Mouse (Mus musculus) MEL (cell line): ENCODE measurements around the gene Vtn. TPM values are rescaled to one million over a fixed set of nuclear protein-coding genes. Genes with fewer than 3 reads are reported as not detected.

Source experiments
- DNase-seq: peaks from one replicate; pipeline ENCODE4 v3.0.0; 2011; ENCODE audit warnings: low read depth, low spot score
- H3K27ac ChIP-seq: 2 replicates; pipeline ENCODE4 v1.5.1; 2012; ENCODE audit warnings: low read depth, mild to moderate bottlenecking, control low read depth, low read length, moderate library complexity; ENCODE audit not compliant: control insufficient read depth
- H3K27me3 ChIP-seq, 2 experiments: fragments of 150-350 bp in 1 of 2; sonication (generic) in 1 of 2; 2 replicates each; pipeline ENCODE4 v1.6.1; 2012; ENCODE audit warnings: low read length in 2 of 2, mild to moderate bottlenecking in 2 of 2, improper control_type of control experiment in 1 of 2, moderate library complexity in 1 of 2; ENCODE audit not compliant: insufficient read depth in 2 of 2, control insufficient read depth in 1 of 2
- H3K36me3 ChIP-seq, 2 experiments: 2 replicates each; pipeline ENCODE4 v1.6.1; 2012 to 2014; ENCODE audit warnings: low read length in 2 of 2, improper control_type of control experiment in 1 of 2, inconsistent platforms in 1 of 2, mild to moderate bottlenecking in 1 of 2; ENCODE audit not compliant: insufficient read depth in 2 of 2, control insufficient read depth in 1 of 2
- H3K4me1 ChIP-seq, 2 experiments: fragments of 150-350 bp in 1 of 2; sonication (generic) in 1 of 2; 2 replicates each; pipeline ENCODE4 v1.6.1; 2012; ENCODE audit warnings: low read length in 2 of 2, improper control_type of control experiment in 1 of 2, mild to moderate bottlenecking in 1 of 2; ENCODE audit not compliant: insufficient read depth in 2 of 2, control insufficient read depth in 1 of 2
- H3K4me3 ChIP-seq, 2 experiments: fragments of 150-350 bp in 1 of 2; sonication (generic) in 1 of 2; 2 replicates each; pipeline ENCODE4 v1.5.1; 2012; ENCODE audit warnings: low read depth in 2 of 2, low read length in 2 of 2, mild to moderate bottlenecking in 2 of 2, moderate library complexity in 2 of 2, control low read depth in 1 of 2, improper control_type of control experiment in 1 of 2; ENCODE audit not compliant: control insufficient read depth in 1 of 2, insufficient read depth in 1 of 2
- H3K79me2 ChIP-seq: 2 replicates; pipeline ENCODE4 v1.6.1; 2012; ENCODE audit warnings: mild to moderate bottlenecking, low read length, moderate library complexity; ENCODE audit not compliant: control insufficient read depth, poor library complexity, insufficient read depth
- H3K9ac ChIP-seq: 2 replicates; pipeline ENCODE4 v1.6.1; 2012; ENCODE audit warnings: low read depth, mild to moderate bottlenecking, control low read depth, low read length, moderate library complexity; ENCODE audit not compliant: control insufficient read depth, poor library complexity, severe bottlenecking
- H3K9me3 ChIP-seq: fragments of 150-350 bp; sonication (generic); replicated peaks from 2 replicates; pipeline ENCODE4 v1.6.1; 2012; ENCODE audit warnings: mild to moderate bottlenecking, low read length, improper control_type of control experiment, moderate library complexity; ENCODE audit not compliant: insufficient read depth
- BHLHE40 ChIP-seq: IDR thresholded peaks from 2 replicates; pipeline ENCODE4 v1.6.1; 2012; ENCODE audit warnings: low read depth, mild to moderate bottlenecking, inconsistent platforms, low read length, improper control_type of control experiment, borderline replicate concordance
- CHD2 ChIP-seq: IDR thresholded peaks from 2 replicates; pipeline ENCODE4 v1.6.1; 2011; ENCODE audit warnings: low read length, improper control_type of control experiment
- CTCF ChIP-seq, 3 experiments: IDR thresholded peaks in 2 of 3; conservative IDR thresholded peaks in 1 of 3; 2 replicates each; pipeline ENCODE4 v1.5.1; 2011 to 2012; ENCODE audit warnings: low read length in 3 of 3, low read depth in 2 of 3, mild to moderate bottlenecking in 2 of 3, improper control_type of control experiment in 1 of 3, inconsistent platforms in 1 of 3, mixed read lengths in 1 of 3, moderate library complexity in 1 of 3; ENCODE audit not compliant: control insufficient read depth in 1 of 3, insufficient read depth in 1 of 3, poor library complexity in 1 of 3, severe bottlenecking in 1 of 3
- E2F4 ChIP-seq: IDR thresholded peaks from 2 replicates; pipeline ENCODE4 v1.6.1; 2011; ENCODE audit warnings: low read depth, low read length, improper control_type of control experiment, borderline replicate concordance
- ELF1 ChIP-seq: IDR thresholded peaks from 2 replicates; pipeline ENCODE4 v1.6.1; 2014; ENCODE audit warnings: low read depth, mild to moderate bottlenecking, inconsistent platforms, low read length, improper control_type of control experiment, moderate library complexity
- HCFC1 ChIP-seq: IDR thresholded peaks from 2 replicates; pipeline ENCODE4 v1.6.1; 2012; ENCODE audit warnings: low read depth, mild to moderate bottlenecking, inconsistent platforms, low read length, improper control_type of control experiment, moderate library complexity
- JUND ChIP-seq: IDR thresholded peaks from 2 replicates; pipeline ENCODE4 v1.6.1; 2011; ENCODE audit warnings: low read depth, mild to moderate bottlenecking, improper control_type of control experiment, low read length
- KAT2A ChIP-seq: conservative IDR thresholded peaks from 2 replicates; pipeline ENCODE4 v1.6.1; 2012; ENCODE audit warnings: low read depth, low read length, improper control_type of control experiment, inconsistent platforms
- MAFK ChIP-seq: IDR thresholded peaks from 2 replicates; pipeline ENCODE4 v1.6.1; 2011; ENCODE audit warnings: low read depth, mild to moderate bottlenecking, low read length, improper control_type of control experiment, borderline replicate concordance
- MAZ ChIP-seq: IDR thresholded peaks from 2 replicates; pipeline ENCODE4 v1.6.1; 2012; ENCODE audit warnings: low read depth, mild to moderate bottlenecking, inconsistent platforms, low read length, improper control_type of control experiment
- MEF2A ChIP-seq: IDR thresholded peaks from 2 replicates; pipeline ENCODE4 v1.6.1; 2014; ENCODE audit warnings: low read depth, mild to moderate bottlenecking, inconsistent platforms, low read length, improper control_type of control experiment; ENCODE audit not compliant: poor library complexity, insufficient replicate concordance, severe bottlenecking; ENCODE audit errors: extremely low read depth
- MXI1 ChIP-seq: IDR thresholded peaks from 2 replicates; pipeline ENCODE4 v1.6.1; 2011; ENCODE audit warnings: mild to moderate bottlenecking, low read depth, low read length, improper control_type of control experiment
- MYB ChIP-seq: IDR thresholded peaks from 2 replicates; pipeline ENCODE4 v1.6.1; 2011; ENCODE audit warnings: mild to moderate bottlenecking, low read depth, low read length, improper control_type of control experiment
- MYC ChIP-seq: IDR thresholded peaks from 2 replicates; pipeline ENCODE4 v1.6.1; 2011; ENCODE audit warnings: low read depth, mild to moderate bottlenecking, low read length, improper control_type of control experiment, moderate library complexity
- NELFE ChIP-seq: IDR thresholded peaks from 2 replicates; pipeline ENCODE4 v1.6.1; 2011; ENCODE audit warnings: low read depth, low read length, improper control_type of control experiment
- NRF1 ChIP-seq: IDR thresholded peaks from 2 replicates; pipeline ENCODE4 v1.6.1; 2014; ENCODE audit warnings: low read depth, mild to moderate bottlenecking, inconsistent platforms, low read length, improper control_type of control experiment, moderate library complexity; ENCODE audit not compliant: poor library complexity, insufficient read depth, severe bottlenecking
- POLR2AphosphoS2 ChIP-seq: IDR thresholded peaks from 2 replicates; pipeline ENCODE4 v1.6.1; 2011; ENCODE audit warnings: low read length, improper control_type of control experiment
- POLR2AphosphoS5 ChIP-seq: IDR thresholded peaks from 2 replicates; pipeline ENCODE4 v1.6.1; 2012; ENCODE audit warnings: low read depth, borderline replicate concordance, mild to moderate bottlenecking, inconsistent platforms, low read length, moderate library complexity, mixed read lengths
- RCOR1 ChIP-seq: IDR thresholded peaks from 2 replicates; pipeline ENCODE4 v1.6.1; 2012; ENCODE audit warnings: low read depth, mild to moderate bottlenecking, inconsistent platforms, low read length, improper control_type of control experiment
- SIN3A ChIP-seq: IDR thresholded peaks from 2 replicates; pipeline ENCODE4 v1.6.1; 2012; ENCODE audit warnings: low read length, improper control_type of control experiment, inconsistent platforms
- SMC3 ChIP-seq: IDR thresholded peaks from 2 replicates; pipeline ENCODE4 v1.6.1; 2011; ENCODE audit warnings: low read depth, low read length, improper control_type of control experiment
- TAL1 ChIP-seq: IDR thresholded peaks from 2 replicates; pipeline ENCODE4 v1.6.1; 2012; ENCODE audit warnings: mild to moderate bottlenecking, inconsistent platforms, low read length, moderate library complexity, mixed read lengths
- TBP ChIP-seq: IDR thresholded peaks from 2 replicates; pipeline ENCODE4 v1.8.0; 2011; ENCODE audit warnings: low read depth, low read length, improper control_type of control experiment
- TCF12 ChIP-seq: IDR thresholded peaks from 2 replicates; pipeline ENCODE4 v1.6.1; 2014; ENCODE audit warnings: low read depth, mild to moderate bottlenecking, inconsistent platforms, low read length, improper control_type of control experiment, moderate library complexity
- UBTF ChIP-seq: IDR thresholded peaks from 2 replicates; pipeline ENCODE4 v1.6.1; 2012; ENCODE audit warnings: low read depth, mild to moderate bottlenecking, inconsistent platforms, low read length, improper control_type of control experiment, moderate library complexity, borderline replicate concordance; ENCODE audit not compliant: insufficient read depth
- USF1 ChIP-seq: IDR thresholded peaks from 2 replicates; pipeline ENCODE4 v1.6.1; 2014; ENCODE audit warnings: low read depth, mild to moderate bottlenecking, inconsistent platforms, low read length, improper control_type of control experiment, moderate library complexity
- USF2 ChIP-seq, 2 experiments: IDR thresholded peaks; 2 replicates each; pipeline ENCODE4 v1.6.1; 2011 to 2012; ENCODE audit warnings: improper control_type of control experiment in 2 of 2, low read length in 2 of 2, borderline replicate concordance in 1 of 2, inconsistent platforms in 1 of 2, low read depth in 1 of 2, mild to moderate bottlenecking in 1 of 2; ENCODE audit not compliant: insufficient read depth in 1 of 2
- ZC3H11A ChIP-seq: IDR thresholded peaks from 2 replicates; pipeline ENCODE4 v1.6.1; 2012; ENCODE audit warnings: low read depth, mild to moderate bottlenecking, inconsistent platforms, low read length, improper control_type of control experiment
- ZKSCAN1 ChIP-seq: IDR thresholded peaks from 2 replicates; pipeline ENCODE4 v1.6.1; 2012; ENCODE audit warnings: low read depth, mild to moderate bottlenecking, inconsistent platforms, low read length, improper control_type of control experiment, moderate library complexity
- ZMIZ1 ChIP-seq: IDR thresholded peaks from 2 replicates; pipeline ENCODE4 v1.6.1; 2012; ENCODE audit warnings: low read depth, mild to moderate bottlenecking, inconsistent platforms, low read length, improper control_type of control experiment, moderate library complexity
- ZNF384 ChIP-seq: IDR thresholded peaks from 2 replicates; pipeline ENCODE4 v1.6.1; 2012; ENCODE audit warnings: low read depth, mild to moderate bottlenecking, inconsistent platforms, low read length, improper control_type of control experiment
- polyA plus RNA-seq, 2 experiments: library from polyadenylated mRNA; stranded (reverse) in 1 of 2; unstranded in 1 of 2; fragments of >175 nt in 1 of 2; fragments of >200 nt in 1 of 2; gene quantifications; 2 replicates each; pipeline versions ENCODE4 v1.2.1 to v1.2.4; 2012; ENCODE audit warnings: low replicate concordance in 2 of 2, low read depth in 1 of 2; ENCODE audit not compliant: insufficient read length in 2 of 2, insufficient read depth in 1 of 2, missing spikeins in 1 of 2
- total RNA-seq: library from RNA; depleted of rRNA; stranded (reverse); fragments of 300-350 nt; gene quantifications from 2 replicates; pipeline ENCODE4 v1.2.3, GENCODE M21; 2012

The Vtn gene
- total and polyA plus RNA-seq, 3 experiments = 0.18 TPM; not detected in 2

DNA sequence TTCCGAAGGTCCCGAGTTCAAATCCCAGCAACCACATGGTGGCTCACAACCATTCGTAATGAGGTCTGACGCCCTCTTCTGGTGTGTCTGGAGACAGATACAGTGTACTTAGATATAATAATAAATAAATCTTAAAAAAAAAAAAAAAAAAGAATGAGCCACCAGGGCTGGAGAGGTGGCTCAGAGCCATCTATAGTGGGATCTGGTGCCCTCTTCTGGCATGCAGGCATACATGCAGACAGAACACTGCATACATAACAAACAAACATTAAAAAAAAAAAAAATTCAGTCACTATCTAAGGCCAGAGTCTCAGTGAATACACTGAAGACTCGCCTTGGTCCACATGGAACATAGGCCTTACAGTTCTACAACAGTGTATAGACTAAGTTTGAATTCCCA is 10.3 kb downstream of the Vtn start (continued):
- TF ChIP-seq ZC3H11A (peak; percentile 55), RCOR1 (no peak), NELFE (no peak), UBTF (no peak), ZKSCAN1 (no peak), ELF1 (no peak), MAFK (no peak), HCFC1 (no peak), ZMIZ1 (no peak), USF2 (IDR thresholded peaks at IDR 0.05; ENCODE audit: borderline replicate concordance in 1 of 2, insufficient read depth in 1 of 2, low read depth in 1 of 2, low read length in 2 of 2) (no peak), POLR2AphosphoS2 (no peak), SIN3A (peak; percentile 46; the same call in 1 of the 2 replicates), MAZ (no peak), JUND (no peak), BHLHE40 (no peak), MXI1 (no peak), MYB (no peak), TCF12 (no peak), TAL1 (no peak), SMC3 (peak; percentile 72)
- TF ChIP-seq, all 39 proteins: peak for 7

DNA sequence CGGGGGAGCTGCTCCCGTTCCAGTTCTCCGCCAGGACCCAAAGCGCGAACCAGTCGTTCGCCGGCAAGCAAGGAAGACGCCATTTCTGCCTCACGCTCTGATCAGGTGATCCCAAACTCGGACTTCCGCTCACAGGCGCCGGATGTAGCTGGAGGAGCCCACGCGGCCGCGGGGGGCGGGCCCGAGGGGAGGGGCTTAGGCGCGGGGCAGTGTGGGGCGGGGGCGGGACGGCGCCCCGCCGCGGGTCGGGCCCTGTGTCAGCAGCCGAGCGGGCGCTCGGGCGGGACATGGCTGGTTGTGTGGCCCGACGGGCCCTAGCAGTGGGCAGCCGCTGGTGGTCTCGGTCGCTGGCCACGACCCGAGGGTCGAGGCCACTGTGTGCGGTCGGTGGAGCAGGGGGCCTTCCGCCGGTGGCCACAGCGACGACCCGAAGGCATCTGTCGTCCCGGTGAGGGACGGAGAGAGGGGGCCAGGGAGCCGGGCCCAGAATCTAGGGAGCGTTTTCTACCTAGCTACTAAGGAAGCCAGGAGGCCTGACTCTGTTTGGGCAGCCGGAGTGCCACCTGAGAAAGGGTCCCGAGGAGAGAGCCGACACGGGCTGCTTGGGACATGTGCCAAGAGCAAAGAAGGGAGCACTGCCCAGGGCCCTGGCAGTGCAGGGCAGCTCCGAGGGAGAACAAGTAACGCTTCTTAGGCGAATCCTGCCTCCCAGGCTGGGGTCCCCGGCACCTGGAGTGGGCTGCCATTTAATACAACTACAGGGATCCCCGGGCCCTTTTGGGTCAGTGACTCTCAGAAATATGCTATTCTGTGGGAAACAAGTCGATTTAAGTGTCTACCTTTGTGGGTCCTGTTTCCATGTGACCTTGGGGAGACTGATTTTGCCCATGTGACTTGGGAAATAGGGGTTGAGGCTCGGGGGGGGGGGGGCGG is 13.4 kb downstream of the Vtn start, which contains the start of the genes Tmem199 and Poldip2:
Gene Tmem199, minus strand, starts transcription at position 148 of the 933 bp plus-strand sequence.
Gene Poldip2, plus strand, starts transcription at position 169 of the 933 bp plus-strand sequence.
- Histone ChIP-seq H3K36me3 (peaks cover 18 to 20% of the 10 kb centered on the region in 2 experiments), H3K79me2 (peaks cover 25% of the 10 kb centered on the region), H3K27me3 (no peaks in the 10 kb centered on the region), H3K27ac (peak within 1 kb of the TSS; percentile 84), H3K9ac (peak within 1 kb of the TSS; percentile 98), H3K4me3 (peak within 1 kb of the TSS; percentile 88 to 93), H3K4me1 (peaks cover 0 to 12% of the 10 kb centered on the region in 2 experiments; a peak in 3 of 4 replicates), H3K9me3 (no peaks in the 10 kb centered on the region)
- DNase-seq = peak; percentile 97
- peak; percentile 74 for TF ChIP-seq TCF12
- TF ChIP-seq POLR2AphosphoS2 = peak; percentile 90
- TF ChIP-seq MAFK = no peak
- no peak for TF ChIP-seq CHD2
- no peak for TF ChIP-seq ZNF384
- 0 out of 2 replicates have a peak, but pooled peaks have one; percentile 27 for TF ChIP-seq NRF1
- no peak; the same call in 1 of the 2 replicates for TF ChIP-seq UBTF
- peak; percentile 86 for TF ChIP-seq TBP
- TF ChIP-seq MEF2A = no peak
- TF ChIP-seq MYC = peak; percentile 88
- peak in 1 of 2 experiments; percentile 75; a peak in 2 of 4 replicates for TF ChIP-seq USF2 (IDR thresholded peaks at IDR 0.05; ENCODE audit: borderline replicate concordance in 1 of 2, insufficient read depth in 1 of 2, low read depth in 1 of 2, low read length in 2 of 2)
- TF ChIP-seq USF1 = peak; percentile 96
- TF ChIP-seq E2F4 = no peak; the same call in 1 of the 2 replicates
- no peak for TF ChIP-seq POLR2AphosphoS5
- TF ChIP-seq MXI1 = peak; percentile 80
- TF ChIP-seq KAT2A = peak; percentile 70
- 0 out of 6 replicates have a peak, but pooled peaks of 1 of the 3 experiments have one; percentile 0 for TF ChIP-seq CTCF (IDR thresholded peaks at IDR 0.05 in 2 of 3, conservative IDR thresholded peaks at IDR 0.05 in 1 of 3; ENCODE audit: control insufficient read depth in 1 of 3, insufficient read depth in 1 of 3, low read depth in 2 of 3, low read length in 3 of 3, poor library complexity in 1 of 3, severe bottlenecking in 1 of 3)
- peak; percentile 98 for TF ChIP-seq NELFE
